Mouse (Mus musculus) subcutaneous adipose tissue, adult 2 months (tissue): ENCODE results near the gene Mdm4. TPM values are rescaled to one million over a fixed set of nuclear protein-coding genes. Genes with fewer than 3 reads are reported as not detected.

Source experiments
- polyA plus RNA-seq: library from polyadenylated mRNA; depleted of rRNA; stranded (reverse); fragments of >200 nt; gene quantifications from 2 replicates; pipeline ENCODE4 v1.2.3, GENCODE M21; 2012; ENCODE audit warnings: low replicate concordance; rRNA removed

Gene Mdm4
- 53.0 and 72.3 TPM in 2 replicates for polyA plus RNA-seq

DNA sequence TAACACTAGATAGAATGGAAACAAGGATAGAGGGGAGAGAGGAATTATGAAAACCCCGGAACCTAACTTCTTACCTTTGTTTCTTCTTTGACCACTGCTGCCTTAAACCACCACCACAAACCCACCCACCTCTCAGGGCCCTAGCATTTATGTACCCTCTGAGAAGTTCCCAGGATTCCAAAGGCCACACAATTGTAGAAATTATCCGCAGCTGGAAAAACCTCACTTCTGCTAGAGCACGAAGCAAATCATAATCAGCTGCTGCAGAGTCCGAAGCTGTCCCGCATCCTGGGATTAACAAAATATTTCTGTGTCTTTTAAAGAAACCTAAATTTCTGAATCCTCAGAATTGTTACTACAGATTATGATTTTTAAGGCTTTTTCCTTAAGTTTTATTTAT is at the start of gene Mdm4:
TSS of gene Mdm4 (minus strand) at position 101 of the 400 bp plus-strand sequence.

DNA sequence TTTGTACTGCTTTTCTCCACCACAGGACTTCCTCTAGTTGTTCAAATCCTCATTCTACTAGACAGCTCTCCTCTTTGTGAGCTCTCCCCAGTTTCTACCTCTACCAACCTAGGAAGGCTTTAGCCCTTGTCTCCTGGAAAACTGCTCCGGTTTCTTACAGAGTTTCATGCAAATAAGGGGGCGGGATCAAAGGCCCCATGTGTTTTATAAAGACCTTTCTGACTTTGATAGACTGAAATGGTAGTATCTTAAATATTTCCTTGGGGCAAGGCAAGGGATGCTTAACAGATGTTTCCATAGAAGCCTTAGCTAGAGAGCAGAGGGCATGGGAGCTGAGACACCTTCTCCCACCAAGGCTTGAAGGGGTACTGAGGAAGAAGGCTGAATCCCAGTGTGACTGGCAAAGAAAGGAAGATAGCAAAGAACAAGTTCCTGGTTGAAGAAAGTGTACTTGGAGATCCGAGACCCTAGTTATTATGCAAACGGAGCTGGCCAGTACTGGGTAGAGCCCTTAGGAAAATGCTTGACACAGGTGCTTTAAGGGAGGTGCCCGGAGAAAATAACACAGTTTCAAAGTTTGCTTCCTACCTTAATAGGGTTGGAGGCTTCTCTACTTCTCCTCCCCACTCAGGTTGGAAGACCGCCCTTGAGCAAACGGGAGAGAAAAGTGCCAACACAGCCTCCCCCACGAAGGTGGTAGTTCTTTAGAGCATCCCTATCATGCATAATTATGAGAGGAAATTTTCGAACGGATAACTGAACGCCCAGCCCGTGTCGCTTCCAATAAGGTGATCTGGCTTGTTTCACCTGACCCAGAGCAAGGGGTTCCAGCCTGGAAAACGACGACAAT is 14.9 kb upstream of the Mdm4 start, which contains the start of gene Pik3c2b:
TSS of gene Pik3c2b (plus strand) at position 657 of the 850 bp plus-strand sequence.

Other genes with a start within 250 kb of the Mdm4 start
- gene Lrrn2, start 150.3 kb downstream of the Mdm4 start, polyA plus RNA-seq: 10.0 and 14.0 TPM in 2 replicates
- gene Pik3c2b, start 15.1 kb upstream of the Mdm4 start, polyA plus RNA-seq: 10.3 and 15.1 TPM in 2 replicates
- gene Ppp1r15b, start 100.6 kb upstream of the Mdm4 start, polyA plus RNA-seq: 18.7 and 31.0 TPM in 2 replicates
- gene Plekha6, start 133.6 kb upstream of the Mdm4 start, polyA plus RNA-seq: 18.7 and 27.9 TPM in 2 replicates